Comparison of ENCODE assay signal across 28 mouse cellular contexts in the genomic region with DNA sequence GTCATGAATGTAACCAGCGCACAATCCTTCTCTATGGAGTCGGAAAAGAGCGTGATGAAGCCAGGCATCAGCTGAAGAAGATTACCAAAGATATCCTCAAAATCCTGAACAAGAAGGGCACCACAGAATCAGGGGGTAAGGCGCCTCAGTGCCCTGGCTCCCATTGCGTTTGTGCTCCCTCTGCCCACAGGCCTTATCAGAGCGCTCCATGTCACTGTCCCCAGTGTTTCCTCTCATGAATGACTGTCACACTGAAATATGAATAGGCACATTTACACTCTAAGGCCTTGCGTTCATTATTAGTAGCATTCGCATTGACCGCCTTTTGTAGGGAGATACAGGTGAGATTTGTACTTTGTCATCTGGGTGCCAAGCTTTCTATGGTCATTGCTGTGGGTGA. TPM values are rescaled to one million over a fixed set of nuclear protein-coding genes. Genes with fewer than 3 reads are reported as not detected.
A peak's percentile ranks its signal among the peaks of the same experiment; 100 is the strongest.
DNase-seq lines count a peak whose midpoint lies in the region; ATAC-seq and TF ChIP-seq lines count a peak whose summit lies in the region.
"Had no signal": no experiment of that assay in that cellular context is flagged by ENCODE, and none has a peak within 500 bp of the region (broad histone marks: within the 10 kb centered on the region; RNA-seq: fewer than 3 reads in every experiment).

No protein-coding gene starts in this region.

- H3K4me2 ChIP-seq in liver, postnatal 0 days (ENCODE audit: low read depth, low read length) = no peak overlapping the region
- H3K4me2 ChIP-seq in intestine, embryonic 15.5 days (replicated peaks) = no peak overlapping the region
- H3K4me2 ChIP-seq: forebrain, embryonic 13.5 days; hindbrain, embryonic 14.5 days had no signal

- peaks cover 7% of the 10 kb centered on the region; the same call in 1 of the 2 replicates for H3K4me1 ChIP-seq in liver, postnatal 0 days (ENCODE audit: insufficient read depth)
- peaks cover 39% of the 10 kb centered on the region for H3K4me1 ChIP-seq in bone marrow macrophage, adult 2 months (ENCODE audit: control insufficient read depth, insufficient read depth, low read length)
- H3K4me1 ChIP-seq in intestine, embryonic 15.5 days (replicated peaks) = 0 out of 2 replicates have a peak, but pooled peaks cover 5% of the 10 kb centered on the region
- H3K4me1 ChIP-seq: forebrain, embryonic 13.5 days had no signal

- 64% methylated on average over 9 of the region's 9 CpGs for WGBS in liver, postnatal 0 days (ENCODE audit: insufficient replicate concordance)
- WGBS in intestine, embryonic 15.5 days = 96% methylated on average over 9 of the region's 9 CpGs

- H3K27me3 ChIP-seq in liver, postnatal 0 days (ENCODE audit: insufficient read depth, low read length) = no peaks in the 10 kb centered on the region
- no peaks in the 10 kb centered on the region for H3K27me3 ChIP-seq in intestine, embryonic 15.5 days (replicated peaks)
- H3K27me3 ChIP-seq: forebrain, embryonic 13.5 days; heart, embryonic 13.5 days had no signal

- no peak for ATAC-seq in liver, postnatal 0 days
- peak; percentile 73 for ATAC-seq in common myeloid progenitor, adult 5-6 weeks (replicated peaks; ENCODE audit: low read depth, poor library complexity, severe bottlenecking)
- peak; percentile 83 for ATAC-seq in megakaryocyte-erythroid progenitor cell, adult 5-6 weeks (replicated peaks; ENCODE audit: low FRiP score, low TSS enrichment, poor library complexity, severe bottlenecking)
- no peak for ATAC-seq in intestine, embryonic 15.5 days
- ATAC-seq: CD4-positive, CD25-positive, alpha-beta regulatory T cell, adult 4 months; forebrain, embryonic 13.5 days; forebrain, embryonic 16.5 days had no signal

- H3K9ac ChIP-seq in liver, postnatal 0 days (replicated peaks) = no peak overlapping the region
- H3K9ac ChIP-seq in intestine, embryonic 15.5 days = no peak overlapping the region
- H3K9ac ChIP-seq: forebrain, embryonic 13.5 days; heart, embryonic 13.5 days; hindbrain, embryonic 14.5 days had no signal

- H3K36me3 ChIP-seq in liver, postnatal 0 days (replicated peaks; ENCODE audit: insufficient read depth, low read length) = no peaks in the 10 kb centered on the region
- H3K36me3 ChIP-seq in intestine, embryonic 15.5 days = no peaks in the 10 kb centered on the region
- H3K36me3 ChIP-seq: forebrain, embryonic 10.5 days; heart, embryonic 13.5 days had no signal

- no peak overlapping the region for H3K4me3 ChIP-seq in liver, postnatal 0 days (ENCODE audit: low read depth, low read length)
- no peak overlapping the region for H3K4me3 ChIP-seq in bone marrow macrophage, adult 2 months (ENCODE audit: insufficient read depth, low read length)
- H3K4me3 ChIP-seq in intestine, embryonic 15.5 days (replicated peaks) = no peak overlapping the region
- H3K4me3 ChIP-seq: forebrain, embryonic 10.5 days; forebrain, embryonic 13.5 days; gastrocnemius, adult 2 months; heart, embryonic 13.5 days had no signal

- DNase-seq in liver, postnatal 0 days = no peak
- no peak for DNase-seq in liver
- DNase-seq: adrenal gland, adult 2 months; adrenal gland, postnatal 14 days; cerebellum, adult 11-12 months; cerebellum, adult 8-10 months; cerebellum, postnatal 10 days; cerebellum, postnatal 36 days; gastrocnemius, adult 2 months; gastrocnemius, postnatal 14 days; heart, adult 18-20 months; heart, postnatal 14 days; heart, postnatal 4 days had no signal

- no peak for TF ChIP-seq CTCF in liver, postnatal 0 days (IDR thresholded peaks at IDR 0.05; ENCODE audit: low read depth)
- TF ChIP-seq CTCF in bone marrow macrophage, adult 2 months (IDR thresholded peaks at IDR 0.05; ENCODE audit: low read depth, low read length) = no peak

- TF ChIP-seq POLR2A in bone marrow macrophage, adult 2 months (IDR thresholded peaks at IDR 0.05; ENCODE audit: borderline replicate concordance, low read depth, low read length) = no peak

- no peak for TF ChIP-seq EP300 in liver, postnatal 0 days (IDR thresholded peaks at IDR 0.05; ENCODE audit: low read depth)

- 0 out of 2 replicates have a peak overlapping the region, but pooled peaks have one; percentile 18 for H3K27ac ChIP-seq in liver, postnatal 0 days (ENCODE audit: low read depth)
- peak overlapping the region; percentile 83 for H3K27ac ChIP-seq in bone marrow macrophage, adult 2 months (ENCODE audit: insufficient read depth, low read depth, low read length)
- H3K27ac ChIP-seq in intestine, embryonic 15.5 days = no peak overlapping the region
- H3K27ac ChIP-seq: forebrain, embryonic 10.5 days; forebrain, embryonic 13.5 days; gastrocnemius, adult 2 months; hindbrain, embryonic 14.5 days had no signal

- no peaks in the 10 kb centered on the region for H3K9me3 ChIP-seq in liver, postnatal 0 days (ENCODE audit: low read length)
- H3K9me3 ChIP-seq in intestine, embryonic 15.5 days = no peaks in the 10 kb centered on the region
- H3K9me3 ChIP-seq: forebrain, embryonic 10.5 days; forebrain, embryonic 13.5 days; heart, embryonic 13.5 days had no signal

RNA-seq across cellular contexts. Expression of a gene that starts 17.0 kb away (rescaled TPM):
- 4.4 and 4.6 TPM in 2 replicates for polyA plus RNA-seq in liver, postnatal 0 days (2015; fragmentation: Nextera tagmentation; extraction: Ambion mirVana)
- polyA plus RNA-seq in bone marrow macrophage, adult 2 months (2012; ENCODE audit: insufficient read depth, insufficient read length, missing spikeins) = 18.7 and 21.0 TPM in 2 replicates
- total RNA-seq in common myeloid progenitor, adult 5-6 weeks (2017) = 0.58 and 0.91 TPM in 2 replicates
- total RNA-seq in megakaryocyte-erythroid progenitor cell, adult 5-6 weeks (2014; fragmentation: Nextera tagmentation) = not detected in 2 replicates
- total RNA-seq in megakaryocyte-erythroid progenitor cell, adult 5-6 weeks (2017) = 0.15 TPM in 1 of 2 replicates, not detected in the other
- 1.2 and 1.6 TPM in 2 replicates for polyA plus RNA-seq in intestine, embryonic 15.5 days (2015; fragmentation: Nextera tagmentation; extraction: Ambion mirVana)
- total RNA-seq: MEL had no signal
- polyA plus RNA-seq: C2C12 had no signal

RNA-seq across cellular contexts. Expression of a gene that starts 32.8 kb away (rescaled TPM):
- polyA plus RNA-seq in liver, postnatal 0 days (2015; fragmentation: Nextera tagmentation; extraction: Ambion mirVana) = not detected in 2 replicates
- polyA plus RNA-seq in bone marrow macrophage, adult 2 months (2012; ENCODE audit: insufficient read depth, insufficient read length, missing spikeins) = not detected in 2 replicates
- total RNA-seq in common myeloid progenitor, adult 5-6 weeks (2017) = 0.14 TPM in 1 of 2 replicates, not detected in the other
- total RNA-seq in megakaryocyte-erythroid progenitor cell, adult 5-6 weeks (2014; fragmentation: Nextera tagmentation) = not detected in 2 replicates
- not detected in 2 replicates for total RNA-seq in megakaryocyte-erythroid progenitor cell, adult 5-6 weeks (2017)
- not detected in 2 replicates for polyA plus RNA-seq in intestine, embryonic 15.5 days (2015; fragmentation: Nextera tagmentation; extraction: Ambion mirVana)
- total RNA-seq: adrenal gland, adult 2 months; adrenal gland, postnatal 14 days; adrenal gland, postnatal 4 days; gastrocnemius, adult 2 months; gastrocnemius, postnatal 14 days; gastrocnemius, postnatal 4 days; heart, adult 18-20 months; heart, postnatal 14 days; heart, postnatal 4 days; MEL had no signal
- polyA plus RNA-seq: adrenal gland, adult 2 months; C2C12; CD4-positive, CD25-positive, alpha-beta regulatory T cell, adult 4 months; forebrain, embryonic 16.5 days; heart, embryonic 13.5 days; hindbrain, embryonic 11.5 days; hindbrain, embryonic 14.5 days had no signal

RNA-seq across cellular contexts. Expression of a gene that starts 35.0 kb away (rescaled TPM):
- polyA plus RNA-seq in liver, postnatal 0 days (2015; fragmentation: Nextera tagmentation; extraction: Ambion mirVana) = 3.0 and 3.3 TPM in 2 replicates
- polyA plus RNA-seq in bone marrow macrophage, adult 2 months (2012; ENCODE audit: insufficient read depth, insufficient read length, missing spikeins) = 34.6 and 38.6 TPM in 2 replicates
- 0.15 TPM in 1 of 2 replicates, not detected in the other for total RNA-seq in common myeloid progenitor, adult 5-6 weeks (2017)
- not detected in 2 replicates for total RNA-seq in megakaryocyte-erythroid progenitor cell, adult 5-6 weeks (2014; fragmentation: Nextera tagmentation)
- not detected in 2 replicates for total RNA-seq in megakaryocyte-erythroid progenitor cell, adult 5-6 weeks (2017)
- 1.9 and 2.0 TPM in 2 replicates for polyA plus RNA-seq in intestine, embryonic 15.5 days (2015; fragmentation: Nextera tagmentation; extraction: Ambion mirVana)
- total RNA-seq: MEL had no signal
- polyA plus RNA-seq: C2C12 had no signal

Comparison
In these comparisons a context has a peak if more than half of its experiments do, and no peak if none do; other contexts are left out.
1. ATAC-seq: peak in common myeloid progenitor, adult 5-6 weeks (single experiment) and megakaryocyte-erythroid progenitor cell, adult 5-6 weeks (single experiment); none in liver, postnatal 0 days (single experiment) and intestine, embryonic 15.5 days (single experiment).